Mouse (Mus musculus) ES-E14 (cell line): ENCODE data around the gene Siglecf.

ENCODE experiments used
- CHD2 ChIP-seq: IDR thresholded peaks from 2 replicates; pipeline ENCODE4 v1.6.1; 2014; ENCODE audit warnings: mild to moderate bottlenecking, low read depth, low read length, inconsistent platforms
- MAFK ChIP-seq: IDR thresholded peaks from 2 replicates; pipeline ENCODE4 v1.6.1; 2014; ENCODE audit warnings: mild to moderate bottlenecking, low read depth, low read length, inconsistent platforms; ENCODE audit not compliant: insufficient read depth
- ZNF384 ChIP-seq: IDR thresholded peaks from 2 replicates; pipeline ENCODE4 v1.6.1; 2012; ENCODE audit warnings: low read depth, low read length, inconsistent platforms

DNA sequence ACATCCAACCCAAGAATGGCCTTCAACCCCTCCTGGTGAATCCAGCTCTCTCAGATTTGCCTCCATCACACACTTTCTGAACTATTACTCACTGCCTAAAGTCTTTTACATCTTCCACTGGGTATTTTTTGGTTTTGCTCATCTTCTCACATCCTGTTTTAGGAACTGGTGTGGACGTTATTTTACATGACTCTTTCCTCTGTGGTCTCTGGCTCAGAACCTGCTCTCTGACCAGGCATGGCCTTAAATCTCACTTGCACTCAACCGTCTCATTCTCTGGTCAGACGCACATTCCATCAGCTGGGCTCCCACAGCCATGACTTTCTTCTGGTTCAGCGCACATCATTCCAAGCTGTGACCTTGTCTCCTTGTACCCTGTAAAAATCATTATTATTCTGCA lies 10.4 kb upstream of the Siglecf start:
- TF ChIP-seq MAFK (no peak), ZNF384 (no peak), CHD2 (no peak)
